Mouse (Mus musculus): Measurements from ENCODE around the gene Lmntd1.
A peak's percentile ranks its signal among the peaks of the same experiment; 100 is the strongest.
"Not testable (repeated sequence)": the region's sequence is repeated elsewhere in the genome, so short reads cannot be mapped to it uniquely, and the experiment has no call there.

Lmntd1 gene

GRCm38 (mm10) chr6:145339956-145340656 is 274.0 kb downstream of the Lmntd1 start:
- DNase-seq: peak; percentile 54

- peak; percentile 54 for DNase-seq
These were observed 275.4 kb downstream of the Lmntd1 start for GRCm38 (mm10) chr6:145338571-145339294.

GRCm38 (mm10) chr6:145337521-145337920 is 276.6 kb downstream of the Lmntd1 start:
- DNase-seq: not testable (repeated sequence)

GRCm38 (mm10) chr6:145335876-145336768 is 278.0 kb downstream of the Lmntd1 start:
- DNase-seq: peak; percentile 33

GRCm38 (mm10) chr6:145334211-145334610 is 279.9 kb downstream of the Lmntd1 start:
- no peak for DNase-seq

GRCm38 (mm10) chr6:145326141-145326806 is 287.8 kb downstream of the Lmntd1 start:
- DNase-seq: no peak

GRCm38 (mm10) chr6:145325095-145325494 is 289.0 kb downstream of the Lmntd1 start:
- no peak for DNase-seq

GRCm38 (mm10) chr6:145324470-145324869 is 289.6 kb downstream of the Lmntd1 start:
- no peak for DNase-seq

- DNase-seq: no peak
These were observed 291.9 kb downstream of the Lmntd1 start for GRCm38 (mm10) chr6:145322246-145322645.

- DNase-seq: no peak
These were observed 294.0 kb downstream of the Lmntd1 start for GRCm38 (mm10) chr6:145320156-145320555.
